Mouse (Mus musculus): ENCODE results near the gene Dnajc6.

Dnajc6 gene

GRCm38 (mm10) chr4:101551425-101551824, 55.0 kb downstream of the Dnajc6 start:
- in situ Hi-C loops (cut with MboI; ENCODE audit: low pct_unique_long_range_greater_than_20kb in 1 of 2, low sequenced_read_pairs in 2 of 2, unreplicated experiment in 1 of 2), result no loop called here

DNA sequence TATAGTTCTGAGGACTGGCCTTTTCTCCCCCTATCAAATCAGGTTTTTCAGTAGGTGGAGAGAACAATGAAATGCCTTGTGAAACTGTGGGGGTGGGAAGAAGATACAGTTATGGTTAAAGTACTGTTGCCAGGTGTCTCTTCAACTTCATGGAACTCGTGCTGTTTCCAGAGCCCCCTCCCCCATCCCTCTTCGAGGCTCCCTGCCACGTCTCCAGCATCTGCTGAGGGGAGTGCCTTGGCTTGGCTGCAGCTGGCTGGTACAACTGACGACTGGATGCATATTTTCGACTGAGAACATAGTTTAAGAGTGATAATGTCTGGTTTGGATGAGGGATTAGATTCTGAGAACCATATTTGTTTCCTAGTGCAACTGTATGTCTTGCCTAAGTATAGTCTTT, 55.9 kb downstream of the Dnajc6 start:
- in situ Hi-C loops (cut with MboI; ENCODE audit: low pct_unique_long_range_greater_than_20kb in 1 of 2, low sequenced_read_pairs in 2 of 2, unreplicated experiment in 1 of 2), result no loop called here

- in situ Hi-C loops (cut with MboI; ENCODE audit: low pct_unique_long_range_greater_than_20kb in 1 of 2, low sequenced_read_pairs in 2 of 2, unreplicated experiment in 1 of 2), result no loop called here
Measured at GRCm38 (mm10) chr4:101555016-101555415, 58.6 kb downstream of the Dnajc6 start.

- in situ Hi-C loops (cut with MboI; ENCODE audit: low pct_unique_long_range_greater_than_20kb in 1 of 2, low sequenced_read_pairs in 2 of 2, unreplicated experiment in 1 of 2), result no loop called here
Measured at GRCm38 (mm10) chr4:101560137-101560536, 63.7 kb downstream of the Dnajc6 start.

GRCm38 (mm10) chr4:101562836-101563235, 66.4 kb downstream of the Dnajc6 start:
- in situ Hi-C loops (cut with MboI; ENCODE audit: low pct_unique_long_range_greater_than_20kb in 1 of 2, low sequenced_read_pairs in 2 of 2, unreplicated experiment in 1 of 2), result no loop called here

DNA sequence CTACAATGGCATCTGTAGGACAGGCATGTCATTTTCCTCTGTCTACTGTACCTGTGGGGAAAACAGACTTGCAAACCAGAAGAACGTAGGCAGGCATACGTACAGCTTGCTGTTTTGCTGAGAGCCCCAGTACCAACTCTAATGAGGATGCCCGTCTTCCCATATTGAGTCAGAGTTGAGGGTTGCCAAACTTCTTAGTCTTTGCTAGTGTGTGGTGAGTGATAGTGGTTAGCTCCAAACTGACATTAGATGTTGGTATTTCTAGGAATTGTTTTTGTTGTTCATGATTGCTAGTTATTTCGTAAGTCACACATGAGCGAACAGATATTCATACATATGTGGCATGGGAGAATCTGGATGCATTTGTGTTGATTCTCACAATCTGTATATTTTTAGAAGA, 67.2 kb downstream of the Dnajc6 start:
- in situ Hi-C loops (cut with MboI; ENCODE audit: low pct_unique_long_range_greater_than_20kb in 1 of 2, low sequenced_read_pairs in 2 of 2, unreplicated experiment in 1 of 2), result no loop called here

DNA sequence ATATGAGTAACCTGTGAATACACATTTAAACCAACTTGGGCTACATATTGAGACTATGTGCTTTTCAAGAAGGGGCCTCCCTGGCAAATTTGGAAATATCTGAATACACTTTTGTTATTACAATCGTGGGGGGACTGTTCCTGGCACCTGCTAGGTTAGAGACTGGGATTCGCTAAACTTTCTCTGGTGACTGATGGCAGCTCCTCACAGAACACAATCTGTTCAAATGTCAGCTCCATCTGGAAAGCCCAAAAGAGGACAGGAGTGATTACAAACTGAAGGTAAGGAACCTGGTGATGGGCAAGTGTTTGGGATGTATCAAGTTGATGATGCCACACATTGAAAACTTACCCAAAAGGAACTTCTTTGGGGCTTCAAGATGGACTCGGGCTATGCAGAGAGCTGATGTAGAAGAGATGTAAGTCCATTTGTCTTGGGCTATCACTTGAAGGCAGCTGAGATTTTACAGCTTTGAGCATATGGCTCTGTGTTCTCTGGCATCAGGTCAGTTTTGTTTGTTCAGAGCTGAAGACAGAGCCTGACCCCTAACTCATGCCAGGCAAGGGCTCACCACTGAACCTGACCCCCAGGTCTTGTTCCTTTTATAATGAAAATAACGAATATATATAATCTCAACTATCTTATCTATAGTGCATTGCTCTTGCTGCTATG, 68.4 kb downstream of the Dnajc6 start:
- in situ Hi-C loops (cut with MboI; ENCODE audit: low pct_unique_long_range_greater_than_20kb in 1 of 2, low sequenced_read_pairs in 2 of 2, unreplicated experiment in 1 of 2), result no loop called here

GRCm38 (mm10) chr4:101569076-101569475, 72.6 kb downstream of the Dnajc6 start:
- in situ Hi-C loops (cut with MboI; ENCODE audit: low pct_unique_long_range_greater_than_20kb in 1 of 2, low sequenced_read_pairs in 2 of 2, unreplicated experiment in 1 of 2), result no loop called here

DNA sequence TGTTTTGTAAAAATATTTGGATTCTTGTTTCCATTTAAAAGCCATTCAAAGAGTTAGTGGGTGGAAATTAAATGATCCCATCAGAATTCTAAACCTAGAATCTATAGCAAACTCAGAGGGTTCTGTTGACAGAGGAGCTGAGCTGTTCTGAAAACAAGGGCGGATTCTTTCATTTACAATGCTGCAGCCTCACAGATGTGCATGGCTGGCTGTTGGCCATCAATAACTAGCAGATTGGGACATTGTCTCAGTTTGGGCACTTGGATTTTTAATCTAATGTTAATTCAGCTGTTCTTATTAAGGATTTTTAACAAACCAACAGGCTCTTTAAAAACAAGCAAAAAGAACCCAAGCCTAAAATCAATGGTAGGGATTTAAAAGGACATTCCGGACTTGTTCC, 75.7 kb downstream of the Dnajc6 start:
- in situ Hi-C loops (cut with MboI; ENCODE audit: low pct_unique_long_range_greater_than_20kb in 1 of 2, low sequenced_read_pairs in 2 of 2, unreplicated experiment in 1 of 2), result no loop called here

GRCm38 (mm10) chr4:101575307-101575706, 78.9 kb downstream of the Dnajc6 start:
- in situ Hi-C loops (cut with MboI; ENCODE audit: low pct_unique_long_range_greater_than_20kb in 1 of 2, low sequenced_read_pairs in 2 of 2, unreplicated experiment in 1 of 2), result no loop called here

DNA sequence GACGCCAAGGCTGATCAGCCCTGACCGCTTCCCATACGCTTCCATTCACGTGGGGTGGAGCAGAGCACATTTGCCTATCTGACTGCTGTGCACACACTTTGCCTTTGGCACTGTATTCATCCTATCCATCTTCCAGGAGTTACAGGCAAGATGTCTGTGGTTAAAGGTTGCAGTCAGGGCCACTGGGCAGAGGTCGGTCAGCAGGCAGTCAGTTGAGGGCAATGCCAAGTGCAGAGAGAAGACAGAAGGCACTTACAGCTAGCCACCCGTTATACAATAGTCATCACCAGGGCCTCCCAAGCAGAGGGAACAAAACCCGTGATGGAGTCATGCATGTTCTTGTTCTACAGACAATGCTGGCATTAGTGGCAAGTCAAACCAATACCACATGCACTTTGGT, 82.3 kb downstream of the Dnajc6 start:
- in situ Hi-C loops (cut with MboI; ENCODE audit: low pct_unique_long_range_greater_than_20kb in 1 of 2, low sequenced_read_pairs in 2 of 2, unreplicated experiment in 1 of 2), result no loop called here

GRCm38 (mm10) chr4:101579517-101579916, 83.1 kb downstream of the Dnajc6 start:
- in situ Hi-C loops (cut with MboI; ENCODE audit: low pct_unique_long_range_greater_than_20kb in 1 of 2, low sequenced_read_pairs in 2 of 2, unreplicated experiment in 1 of 2), result no loop called here

- in situ Hi-C loops (cut with MboI; ENCODE audit: low pct_unique_long_range_greater_than_20kb in 1 of 2, low sequenced_read_pairs in 2 of 2, unreplicated experiment in 1 of 2), result no loop called here
Measured at GRCm38 (mm10) chr4:101581156-101581555, 84.7 kb downstream of the Dnajc6 start.

GRCm38 (mm10) chr4:101582882-101583281, 86.4 kb downstream of the Dnajc6 start:
- in situ Hi-C loops (cut with MboI; ENCODE audit: low pct_unique_long_range_greater_than_20kb in 1 of 2, low sequenced_read_pairs in 2 of 2, unreplicated experiment in 1 of 2), result no loop called here

DNA sequence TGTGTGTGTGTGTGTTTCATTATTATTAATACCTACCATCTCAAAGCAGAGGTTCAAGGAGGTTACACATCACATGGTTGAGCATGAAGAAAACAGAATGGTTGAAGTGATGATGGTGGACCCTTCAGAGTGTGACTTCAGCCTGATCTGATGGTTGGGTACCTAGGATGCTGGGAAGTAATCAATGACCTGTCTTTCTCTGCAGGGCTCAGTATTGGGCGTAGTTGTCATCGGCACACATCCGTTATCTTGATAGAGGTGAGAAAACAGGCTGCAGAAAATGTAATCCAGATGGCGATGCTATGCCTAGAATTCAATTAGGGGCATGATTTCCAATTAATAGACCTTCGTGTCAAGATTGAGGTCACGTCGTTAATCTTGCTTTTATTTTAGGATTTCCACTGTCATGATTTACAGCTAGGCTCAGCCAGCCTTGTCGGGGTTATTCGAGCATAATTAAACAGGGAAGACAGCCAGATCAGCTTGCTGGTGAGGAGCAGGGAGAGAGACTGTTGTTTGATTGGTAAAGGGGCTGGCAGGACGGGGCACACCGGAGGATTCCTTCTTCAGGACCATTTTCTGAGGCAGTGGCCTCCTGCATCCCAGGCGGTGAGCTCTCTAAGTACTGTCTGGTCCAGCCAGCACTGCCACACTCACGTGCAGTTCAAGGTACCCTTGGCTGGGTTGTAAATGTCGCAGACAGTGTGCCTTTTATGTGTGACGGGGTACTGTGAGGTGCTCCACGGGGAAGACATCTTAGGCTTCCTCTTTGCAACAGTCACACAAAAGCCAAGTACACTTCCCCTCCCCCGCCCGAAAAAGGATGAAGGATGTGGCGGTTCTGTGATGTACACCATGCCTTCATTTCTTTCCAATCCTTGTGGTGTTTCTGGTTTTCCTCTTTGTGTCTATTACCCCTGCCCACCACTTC, 88.3 kb downstream of the Dnajc6 start:
- in situ Hi-C loops (cut with MboI; ENCODE audit: low pct_unique_long_range_greater_than_20kb in 1 of 2, low sequenced_read_pairs in 2 of 2, unreplicated experiment in 1 of 2), result no loop called here

DNA sequence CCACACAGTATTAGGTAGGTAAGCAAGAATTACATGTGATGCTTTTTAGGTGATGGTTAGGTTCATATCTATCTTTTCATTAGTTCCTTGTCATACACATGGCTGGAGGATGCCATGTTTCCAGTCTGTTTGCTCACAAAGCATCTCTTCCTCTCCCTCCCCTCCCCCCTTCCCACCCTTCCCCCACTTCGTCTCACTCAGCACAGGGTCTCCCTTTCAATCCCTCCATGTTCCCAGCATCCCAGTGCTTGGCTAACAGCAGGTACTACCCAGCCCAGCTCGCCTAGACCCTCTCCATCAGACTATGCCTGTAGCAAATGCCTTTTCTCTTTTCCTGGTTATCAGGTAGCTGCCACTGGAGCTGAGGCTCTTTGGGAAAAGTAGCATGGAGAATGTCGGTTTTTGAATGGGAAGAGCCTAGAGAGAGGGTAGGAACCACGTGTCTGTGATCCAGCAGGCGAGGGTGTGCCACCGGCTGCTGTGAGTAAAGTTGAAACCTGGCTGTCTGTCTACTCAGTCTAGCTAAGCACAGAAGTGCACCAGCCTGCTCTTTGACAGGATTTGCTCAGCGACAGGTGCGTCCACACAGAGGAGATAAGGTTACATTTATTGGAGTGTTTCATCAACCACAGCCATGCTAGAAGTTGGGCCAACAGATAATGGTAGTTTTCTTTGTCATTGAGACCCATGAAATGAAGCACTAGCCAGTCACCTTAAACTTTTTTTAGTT, 89.2 kb downstream of the Dnajc6 start:
- in situ Hi-C loops (cut with MboI; ENCODE audit: low pct_unique_long_range_greater_than_20kb in 1 of 2, low sequenced_read_pairs in 2 of 2, unreplicated experiment in 1 of 2), result no loop called here

GRCm38 (mm10) chr4:101588932-101589331, 92.5 kb downstream of the Dnajc6 start:
- in situ Hi-C loops (cut with MboI; ENCODE audit: low pct_unique_long_range_greater_than_20kb in 1 of 2, low sequenced_read_pairs in 2 of 2, unreplicated experiment in 1 of 2), result no loop called here

DNA sequence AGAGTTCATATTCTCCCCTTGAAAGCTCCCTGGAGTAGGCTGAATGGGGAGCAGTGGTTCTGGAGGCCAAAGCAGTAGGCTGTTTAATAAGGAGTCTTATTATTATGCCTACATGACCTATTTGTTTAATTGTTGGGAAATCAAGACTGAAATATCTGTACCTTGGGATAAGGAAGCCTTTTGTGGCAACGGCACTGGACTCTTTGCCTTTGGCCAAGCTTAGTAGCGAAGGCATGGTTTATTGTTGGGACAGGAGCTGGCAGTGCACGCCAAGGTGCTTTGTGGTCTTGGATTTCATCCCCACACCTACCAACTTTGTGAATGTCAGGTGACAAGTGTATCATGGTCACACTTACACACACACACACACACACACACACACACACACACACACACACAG, 93.3 kb downstream of the Dnajc6 start:
- in situ Hi-C loops (cut with MboI; ENCODE audit: low pct_unique_long_range_greater_than_20kb in 1 of 2, low sequenced_read_pairs in 2 of 2, unreplicated experiment in 1 of 2), result no loop called here

DNA sequence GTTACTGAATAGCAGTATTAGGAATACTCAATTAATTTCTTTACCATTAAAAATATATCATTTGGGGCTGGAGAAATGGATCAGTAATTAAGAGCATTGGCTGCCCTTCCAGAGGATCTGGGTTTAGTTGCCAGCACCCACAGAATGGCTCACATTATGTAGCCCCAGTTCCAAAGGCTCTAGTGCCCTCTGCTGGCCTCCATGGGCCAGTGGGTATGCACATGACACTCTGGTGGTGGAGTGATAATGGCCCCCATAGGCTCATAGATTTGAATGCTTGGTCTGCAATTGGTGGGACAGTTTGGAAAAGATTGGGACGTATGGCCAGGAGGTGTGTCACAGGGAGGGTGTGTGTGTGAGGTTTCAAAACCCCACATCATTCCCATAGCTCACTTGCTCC, 95.0 kb downstream of the Dnajc6 start:
- in situ Hi-C loops (cut with MboI; ENCODE audit: low pct_unique_long_range_greater_than_20kb in 1 of 2, low sequenced_read_pairs in 2 of 2, unreplicated experiment in 1 of 2), result no loop called here
